ENCODE assay signal across 18 mouse cellular contexts in the genomic region with DNA sequence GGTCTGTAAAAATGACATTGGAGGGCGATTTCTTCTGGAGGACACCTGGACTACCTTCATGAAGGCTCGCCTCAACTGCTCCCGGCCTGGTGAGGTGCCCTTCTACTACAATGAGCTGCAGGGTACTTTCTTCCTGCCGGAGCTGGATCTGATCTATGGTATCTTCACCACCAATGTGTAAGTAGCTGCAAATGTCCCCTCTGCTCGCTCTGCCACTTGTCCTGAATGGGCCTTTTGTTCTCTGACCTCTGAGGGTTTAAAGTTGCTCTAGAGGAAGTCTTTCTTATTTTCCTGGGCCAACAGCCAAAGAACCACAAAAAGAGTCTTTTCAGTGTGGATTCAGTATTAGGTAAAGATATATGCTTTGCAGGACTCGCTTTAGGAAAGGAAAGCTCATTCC.
DNase-seq lines count a peak whose midpoint lies in the region; ATAC-seq lines count a peak whose summit lies in the region.
"Had no signal": no experiment of that assay in that cellular context is flagged by ENCODE, and none has a peak within 500 bp of the region (broad histone marks: within the 10 kb centered on the region; RNA-seq: fewer than 3 reads in every experiment).

No protein-coding gene starts in this region.

- H3K36me3 ChIP-seq in lung, embryonic 15.5 days: no peaks in the 10 kb centered on the region
- H3K36me3 ChIP-seq: hindbrain, embryonic 13.5 days; midbrain, embryonic 15.5 days had no signal

- peak; percentile 12 for DNase-seq in embryo, embryonic 10.5 days (ENCODE audit: low spot score)
- DNase-seq in embryo, embryonic 9.5 days (ENCODE audit: extremely low spot score): no peak
- peak; percentile 5 for DNase-seq in heart, postnatal 4 days
- DNase-seq in heart, postnatal 36 days: no peak
- DNase-seq in lung, postnatal 14 days: no peak
- peak; percentile 17 for DNase-seq in lung, postnatal 36 days
- DNase-seq in right cerebral cortex, postnatal 4 days: no peak
- DNase-seq: adrenal gland, adult 2 months; cerebellum, adult 2 months; gastrocnemius, postnatal 36 days; layer of hippocampus, adult 9-11 months; left cerebral cortex, postnatal 4 days; liver, postnatal 0 days; thymus, postnatal 36 days had no signal

- H3K27ac ChIP-seq in lung, embryonic 15.5 days: 0 out of 2 replicates have a peak overlapping the region, but pooled peaks have one; percentile 27
- H3K27ac ChIP-seq: hindbrain, embryonic 13.5 days; midbrain, embryonic 15.5 days had no signal

- intact Hi-C loops in heart, postnatal 36 days (cut with DNase I): no loop called here

- no peaks in the 10 kb centered on the region for H3K4me1 ChIP-seq in lung, embryonic 15.5 days
- H3K4me1 ChIP-seq: hindbrain, embryonic 13.5 days; midbrain, embryonic 15.5 days had no signal

- WGBS in lung, embryonic 15.5 days: 56% methylated on average over 6 of the region's 6 CpGs

- no peak overlapping the region for H3K9ac ChIP-seq in lung, embryonic 15.5 days
- H3K9ac ChIP-seq: hindbrain, embryonic 13.5 days; liver, postnatal 0 days; midbrain, embryonic 15.5 days had no signal

- no peak for ATAC-seq in lung, embryonic 15.5 days (ENCODE audit: borderline replicate concordance, extremely low read depth, low FRiP score, low TSS enrichment)
- ATAC-seq: intestine, postnatal 0 days; liver, postnatal 0 days; midbrain, embryonic 15.5 days had no signal

- H3K27me3 ChIP-seq in lung, embryonic 15.5 days: no peaks in the 10 kb centered on the region
- H3K27me3 ChIP-seq: hindbrain, embryonic 13.5 days; midbrain, embryonic 15.5 days had no signal

- no peak overlapping the region for H3K4me3 ChIP-seq in lung, embryonic 15.5 days
- H3K4me3 ChIP-seq: hindbrain, embryonic 13.5 days; midbrain, embryonic 15.5 days had no signal

- H3K4me2 ChIP-seq in lung, embryonic 15.5 days: no peak overlapping the region
- H3K4me2 ChIP-seq: hindbrain, embryonic 13.5 days; midbrain, embryonic 15.5 days had no signal

- no peaks in the 10 kb centered on the region for H3K9me3 ChIP-seq in lung, embryonic 15.5 days
- H3K9me3 ChIP-seq: hindbrain, embryonic 13.5 days; midbrain, embryonic 15.5 days had no signal

Comparison
In these comparisons a context has a peak if more than half of its experiments do, and no peak if none do; other contexts are left out.
1. DNase-seq: peak in embryo, embryonic 10.5 days (single experiment), heart, postnatal 4 days (single experiment) and lung, postnatal 36 days (single experiment); none in embryo, embryonic 9.5 days (single experiment), heart, postnatal 36 days (0 of 2), lung, postnatal 14 days (single experiment) and right cerebral cortex, postnatal 4 days (single experiment).